Mouse (Mus musculus): ENCODE data around the gene Rspo3.

Gene Rspo3

GRCm38 (mm10) chr10:29535546-29536260, at the start of gene Rspo3:
Gene Rspo3, minus strand, starts transcription at chr10:29535867.
- peak; percentile 12 for DNase-seq

- no peak for DNase-seq
Observed at GRCm38 (mm10) chr10:29581940-29582339, 46.3 kb upstream of the Rspo3 start.

GRCm38 (mm10) chr10:29581476-29581875, 45.8 kb upstream of the Rspo3 start:
- no peak for DNase-seq

- no peak for DNase-seq
Observed at GRCm38 (mm10) chr10:29555983-29556382, 20.3 kb upstream of the Rspo3 start.

- DNase-seq, result no peak
Observed at GRCm38 (mm10) chr10:29554365-29554764, 18.7 kb upstream of the Rspo3 start.

GRCm38 (mm10) chr10:29542982-29543381, 7.3 kb upstream of the Rspo3 start:
- peak; percentile 8 for DNase-seq

GRCm38 (mm10) chr10:29539516-29539915, 3.8 kb upstream of the Rspo3 start:
- no peak for DNase-seq

GRCm38 (mm10) chr10:29538791-29539190, 3.1 kb upstream of the Rspo3 start:
- DNase-seq, result no peak

GRCm38 (mm10) chr10:29534830-29535227, 838 bp downstream of the Rspo3 start:
- DNase-seq, result no peak

GRCm38 (mm10) chr10:29533846-29534829, 1.5 kb downstream of the Rspo3 start:
- DNase-seq, result peak; percentile 12

- DNase-seq, result peak; percentile 40
Observed at GRCm38 (mm10) chr10:29532821-29533715, 2.6 kb downstream of the Rspo3 start.

- DNase-seq, result no peak
Observed at GRCm38 (mm10) chr10:29513563-29513962, 22.1 kb downstream of the Rspo3 start.

GRCm38 (mm10) chr10:29508167-29508566, 27.5 kb downstream of the Rspo3 start:
- DNase-seq, result no peak

- DNase-seq, result no peak
Observed at GRCm38 (mm10) chr10:29497205-29497822, 38.4 kb downstream of the Rspo3 start.

GRCm38 (mm10) chr10:29493996-29494395, 41.7 kb downstream of the Rspo3 start:
- DNase-seq, result no peak

- no peak for DNase-seq
Observed at GRCm38 (mm10) chr10:29480945-29481344, 54.7 kb downstream of the Rspo3 start.

GRCm38 (mm10) chr10:29479401-29479800, 56.3 kb downstream of the Rspo3 start:
- DNase-seq, result no peak

- no peak for DNase-seq
Observed at GRCm38 (mm10) chr10:29470454-29470853, 65.2 kb downstream of the Rspo3 start.

- no peak for DNase-seq
Observed at GRCm38 (mm10) chr10:29460100-29460499, 75.6 kb downstream of the Rspo3 start.

GRCm38 (mm10) chr10:29459632-29460031, 76.0 kb downstream of the Rspo3 start:
- DNase-seq, result no peak

GRCm38 (mm10) chr10:29445076-29445475, 90.6 kb downstream of the Rspo3 start:
- DNase-seq, result no peak

GRCm38 (mm10) chr10:29441297-29441696, 94.4 kb downstream of the Rspo3 start:
- no peak for DNase-seq
